Mouse (Mus musculus) thymus, postnatal 10 days (tissue): ENCODE results near the gene Alkbh2.

Experiments used
- DNase-seq, 2 experiments: peaks; one replicate each; pipeline ENCODE4 v3.0.0; 2021; ENCODE audit warnings: low spot score in 2 of 2

The Alkbh2 gene

GRCm38 (mm10) chr5:114127374-114128349 is at the start of gene Alkbh2:
Alkbh2 (minus strand) TSS chr5:114128218.
- DNase-seq: peak; percentile 77 to 91

- no peak for DNase-seq
Observed at GRCm38 (mm10) chr5:114176548-114177400, 48.8 kb upstream of the Alkbh2 start.

GRCm38 (mm10) chr5:114175596-114176171 is 47.7 kb upstream of the Alkbh2 start:
- peak; percentile 33 to 41 for DNase-seq

- DNase-seq: no peak
Observed at GRCm38 (mm10) chr5:114174639-114175038, 46.6 kb upstream of the Alkbh2 start.

GRCm38 (mm10) chr5:114173877-114174581 is 46.0 kb upstream of the Alkbh2 start:
- DNase-seq: no peak

- no peak for DNase-seq
Observed at GRCm38 (mm10) chr5:114173458-114173857, 45.4 kb upstream of the Alkbh2 start.

GRCm38 (mm10) chr5:114172936-114173335 is 44.9 kb upstream of the Alkbh2 start:
- DNase-seq: no peak

- no peak for DNase-seq
Observed at GRCm38 (mm10) chr5:114170345-114170744, 42.3 kb upstream of the Alkbh2 start.

- DNase-seq: no peak
Observed at GRCm38 (mm10) chr5:114163117-114163696, 35.2 kb upstream of the Alkbh2 start.

GRCm38 (mm10) chr5:114162106-114162815 is 34.2 kb upstream of the Alkbh2 start:
- no peak for DNase-seq

GRCm38 (mm10) chr5:114161424-114161823 is 33.4 kb upstream of the Alkbh2 start:
- DNase-seq: no peak

- DNase-seq: no peak
Observed at GRCm38 (mm10) chr5:114157236-114157635, 29.2 kb upstream of the Alkbh2 start.

- DNase-seq: no peak
Observed at GRCm38 (mm10) chr5:114155168-114155933, 27.3 kb upstream of the Alkbh2 start.

- no peak for DNase-seq
Observed at GRCm38 (mm10) chr5:114154765-114155164, 26.7 kb upstream of the Alkbh2 start.

- no peak for DNase-seq
Observed at GRCm38 (mm10) chr5:114153490-114153889, 25.5 kb upstream of the Alkbh2 start.

GRCm38 (mm10) chr5:114152359-114153092 is 24.5 kb upstream of the Alkbh2 start:
- no peak for DNase-seq

- no peak for DNase-seq
Observed at GRCm38 (mm10) chr5:114147043-114147972, 19.3 kb upstream of the Alkbh2 start.
